Mouse (Mus musculus) stomach, embryonic 16.5 days (tissue): ENCODE measurements around the gene Pih1d1. TPM values are rescaled to one million over a fixed set of nuclear protein-coding genes. Genes with fewer than 3 reads are reported as not detected.

ENCODE experiments used
- ATAC-seq: fragments of 200-750 bp; cut with Nextera tagmentation; 2 replicates; pipeline ENCODE4 v1.8.0; 2017; ENCODE audit warnings: moderate number of reproducible peaks, moderate TSS enrichment; ENCODE audit not compliant: insufficient read depth, low FRiP score
- H3K27ac ChIP-seq: fragments of 300-500 bp; sonication (generic); 2 replicates; pipeline ENCODE4 v1.5.1; 2014; ENCODE audit warnings: low read length
- H3K27me3 ChIP-seq: fragments of 300-500 bp; sonication (generic); 2 replicates; pipeline ENCODE4 v1.6.1; 2014; ENCODE audit warnings: low read length, control low read depth, mixed read lengths; ENCODE audit not compliant: control insufficient read depth, insufficient read depth
- H3K36me3 ChIP-seq: fragments of 300-500 bp; sonication (generic); 2 replicates; pipeline ENCODE4 v1.6.1; 2014; ENCODE audit warnings: low read length; ENCODE audit not compliant: control insufficient read depth, insufficient read depth
- H3K4me1 ChIP-seq: fragments of 300-500 bp; sonication (generic); 2 replicates; pipeline ENCODE4 v1.6.1; 2014; ENCODE audit warnings: low read length, control low read depth, mixed read lengths; ENCODE audit not compliant: control insufficient read depth, insufficient read depth
- H3K4me2 ChIP-seq: fragments of 300-500 bp; sonication (generic); 2 replicates; pipeline ENCODE4 v1.6.1; 2014; ENCODE audit warnings: low read depth, low read length, mixed read lengths
- H3K4me3 ChIP-seq: fragments of 300-500 bp; sonication (generic); replicated peaks from 2 replicates; pipeline ENCODE4 v1.5.1; 2014; ENCODE audit warnings: mild to moderate bottlenecking, low read length
- H3K9ac ChIP-seq: fragments of 300-500 bp; sonication (generic); 2 replicates; pipeline ENCODE4 v1.6.1; 2014; ENCODE audit warnings: low read length
- H3K9me3 ChIP-seq: fragments of 300-500 bp; sonication (generic); replicated peaks from 2 replicates; pipeline ENCODE4 v1.6.1; 2016; ENCODE audit warnings: low read length, control low read depth; ENCODE audit not compliant: control insufficient read depth
- WGBS: fragments of 180-500 bp; shearing (Covaris S2); extraction: QIAGEN DNeasy Blood & Tissue Kit; methylation state at CpG from one replicate; pipeline ENCODE4 v1.1.7; 2014; 5-methylcytosine and 5-hydroxymethylcytosine counted together
- polyA plus RNA-seq: library from polyadenylated mRNA; unstranded; fragments of >200 nt; fragmentation: Nextera tagmentation; extraction: Ambion mirVana; gene quantifications from 2 replicates; pipeline ENCODE4 v1.2.1, GENCODE M21; 2015

Pih1d1 gene
- polyA plus RNA-seq, 1 experiment from 2014 or later: 81.9 TPM

GRCm38 (mm10) chr7:45190186-45190585, 36.1 kb downstream of the Pih1d1 start:
- no peaks in the 10 kb centered on the region for H3K9me3 ChIP-seq
- no peak overlapping the region for H3K9ac ChIP-seq
- H3K36me3 ChIP-seq: no peaks in the 10 kb centered on the region
- H3K4me3 ChIP-seq: no peak overlapping the region
- ATAC-seq: no peak
- H3K27ac ChIP-seq: no peak overlapping the region
- no peak overlapping the region for H3K4me2 ChIP-seq
- WGBS: 88% methylated on average over 6 of the region's 6 CpGs
- 0 out of 2 replicates have a peak, but pooled peaks cover 19% of the 10 kb centered on the region for H3K27me3 ChIP-seq
- no peaks in the 10 kb centered on the region; the same call in 1 of the 2 replicates for H3K4me1 ChIP-seq

DNA sequence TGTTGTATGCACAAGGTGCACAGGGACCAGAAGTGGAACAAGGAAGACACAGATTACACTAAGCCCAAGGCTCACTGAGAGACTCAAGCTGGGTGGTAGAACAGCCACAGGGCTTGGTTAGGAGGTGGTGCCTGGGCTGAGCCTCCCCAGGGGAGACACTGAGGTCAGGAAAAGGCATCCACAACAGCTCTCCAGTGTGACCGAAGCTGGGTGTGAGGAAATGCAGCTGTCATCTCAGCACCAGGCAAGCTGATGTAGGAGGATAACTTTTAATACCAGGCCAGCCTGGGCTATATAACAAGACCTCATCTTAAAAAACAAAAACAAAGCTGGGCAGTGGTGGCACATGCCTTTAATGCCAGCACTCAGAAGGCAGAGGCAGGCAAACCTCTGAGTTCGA, 37.1 kb downstream of the Pih1d1 start:
- H3K4me1 ChIP-seq: no peaks in the 10 kb centered on the region; the same call in 1 of the 2 replicates
- H3K4me3 ChIP-seq: no peak overlapping the region
- H3K36me3 ChIP-seq: no peaks in the 10 kb centered on the region
- ATAC-seq: no peak
- H3K9me3 ChIP-seq: no peaks in the 10 kb centered on the region
- 53% methylated on average over 2 of the region's 2 CpGs for WGBS
- no peak overlapping the region for H3K9ac ChIP-seq
- H3K4me2 ChIP-seq: no peak overlapping the region
- H3K27me3 ChIP-seq: peaks cover 15% of the 10 kb centered on the region; the same call in 1 of the 2 replicates
- no peak overlapping the region for H3K27ac ChIP-seq

DNA sequence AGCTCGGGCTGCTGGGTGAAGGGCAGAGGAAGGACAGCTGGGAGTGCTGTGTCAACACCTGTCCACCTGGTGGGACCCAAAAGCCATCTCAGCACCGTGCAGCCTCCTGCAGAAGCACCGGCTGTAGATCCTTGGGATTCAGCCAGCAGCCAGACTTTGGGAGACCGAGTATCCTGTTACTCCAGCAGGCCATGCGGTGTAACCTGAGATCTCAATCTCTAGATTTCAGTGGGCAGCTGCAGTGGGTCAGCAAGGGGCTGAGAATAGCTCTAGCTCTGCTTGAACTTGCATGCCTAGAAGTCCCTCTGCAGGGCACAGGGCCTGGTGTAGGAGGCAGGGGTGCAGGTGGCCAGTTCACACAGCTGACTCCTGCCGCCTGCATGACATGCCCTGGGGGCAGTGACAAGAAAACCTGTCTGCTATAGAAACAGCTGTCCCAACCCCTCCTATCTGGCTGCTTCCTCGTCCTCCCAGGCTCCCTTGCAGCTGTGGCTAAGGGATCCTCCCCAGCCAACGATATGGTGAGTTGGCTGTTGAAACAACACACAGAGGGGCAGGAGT, 37.8 kb downstream of the Pih1d1 start:
- H3K27ac ChIP-seq: no peak overlapping the region
- H3K9me3 ChIP-seq: no peaks in the 10 kb centered on the region
- peak overlapping the region; percentile 27; the same call in 1 of the 2 replicates for H3K9ac ChIP-seq
- ATAC-seq: peak; percentile 34; the same call in 1 of the 2 replicates
- no peak overlapping the region for H3K4me2 ChIP-seq
- no peaks in the 10 kb centered on the region for H3K36me3 ChIP-seq
- H3K27me3 ChIP-seq: peaks cover 9% of the 10 kb centered on the region; the same call in 1 of the 2 replicates
- no peak overlapping the region for H3K4me3 ChIP-seq
- WGBS: 10% methylated on average over 8 of the region's 8 CpGs
- H3K4me1 ChIP-seq: no peaks in the 10 kb centered on the region; the same call in 1 of the 2 replicates

DNA sequence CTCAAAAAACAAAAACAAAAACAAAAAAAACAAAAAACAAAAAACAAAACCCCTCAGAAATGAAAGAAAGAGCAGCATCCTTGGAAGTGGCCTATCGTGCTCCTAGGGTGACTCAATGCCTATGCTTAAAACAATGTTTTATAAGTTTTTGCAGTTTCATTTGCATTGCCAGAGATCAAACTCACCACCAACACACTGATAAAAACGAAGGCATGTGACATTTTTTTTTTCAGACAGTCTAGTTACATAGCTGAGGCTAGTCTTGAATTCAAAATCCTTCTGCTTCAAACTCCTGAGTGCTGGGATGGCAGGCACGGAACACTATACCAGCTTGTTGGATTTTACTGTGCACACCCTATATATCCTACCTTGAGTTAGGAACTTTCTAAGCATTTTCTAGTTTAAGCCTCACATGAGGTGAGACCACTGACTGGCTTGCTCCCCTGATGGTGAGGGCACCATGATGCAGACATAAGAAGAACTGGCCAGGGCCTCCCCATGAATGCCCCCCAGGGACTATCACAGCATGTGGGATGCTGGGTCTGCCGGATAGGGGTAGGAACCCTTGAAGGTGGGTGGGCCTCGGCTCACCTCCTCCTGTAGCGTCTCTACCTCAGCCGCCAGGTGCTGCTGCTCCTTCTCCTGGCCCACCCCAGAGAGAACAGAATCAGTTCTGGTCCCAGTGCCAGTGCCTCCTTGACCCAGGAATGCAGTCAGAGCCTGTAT, 38.6 kb downstream of the Pih1d1 start:
- Histone ChIP-seq H3K9me3 (no peaks in the 10 kb centered on the region), H3K4me1 (no peaks in the 10 kb centered on the region; the same call in 1 of the 2 replicates), H3K27me3 (peaks cover 9% of the 10 kb centered on the region; the same call in 1 of the 2 replicates), H3K4me3 (no peak overlapping the region), H3K27ac (no peak overlapping the region), H3K4me2 (no peak overlapping the region), H3K36me3 (no peaks in the 10 kb centered on the region), H3K9ac (no peak overlapping the region)
- ATAC-seq: no peak
- 91% methylated on average over 7 of the region's 7 CpGs for WGBS

DNA sequence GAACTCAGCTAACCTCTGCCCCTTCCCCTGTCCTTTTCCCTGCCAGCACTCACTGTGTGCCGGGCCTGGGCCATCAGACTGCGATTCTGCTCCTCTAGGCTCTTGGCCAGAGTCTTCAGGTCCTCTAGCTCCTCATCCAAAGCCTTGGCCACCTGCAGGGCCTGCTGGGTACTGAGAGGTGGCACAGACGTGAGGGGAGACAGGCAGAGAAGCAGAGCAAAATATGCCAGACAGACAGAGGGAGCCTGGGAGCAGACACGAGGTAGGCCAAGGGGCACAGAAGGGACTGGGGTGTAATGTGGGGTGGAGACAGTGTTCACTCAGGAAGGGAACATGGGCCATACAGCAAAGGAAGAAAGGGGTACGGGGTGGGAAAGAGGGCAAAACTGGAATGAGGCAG, 39.3 kb downstream of the Pih1d1 start:
- 65% methylated on average over 5 of the region's 5 CpGs for WGBS

GRCm38 (mm10) chr7:45193871-45194785, 40.0 kb downstream of the Pih1d1 start:
- 74% methylated on average over 17 of the region's 17 CpGs for WGBS
- Histone ChIP-seq H3K4me3 (no peak overlapping the region), H3K4me1 (no peaks in the 10 kb centered on the region; the same call in 1 of the 2 replicates), H3K9ac (no peak overlapping the region), H3K9me3 (no peaks in the 10 kb centered on the region), H3K27me3 (peaks cover 6% of the 10 kb centered on the region; the same call in 1 of the 2 replicates), H3K27ac (no peak overlapping the region), H3K4me2 (no peak overlapping the region), H3K36me3 (no peaks in the 10 kb centered on the region)
- ATAC-seq: no peak; the same call in 1 of the 2 replicates

More for the DNA sequence above, 39.3 kb downstream of the Pih1d1 start:
- H3K4me3 ChIP-seq: no peak overlapping the region
- no peak overlapping the region for H3K4me2 ChIP-seq
- no peak overlapping the region for H3K27ac ChIP-seq
- H3K36me3 ChIP-seq: no peaks in the 10 kb centered on the region
- no peak for ATAC-seq
- peaks cover 9% of the 10 kb centered on the region; the same call in 1 of the 2 replicates for H3K27me3 ChIP-seq
- no peaks in the 10 kb centered on the region; the same call in 1 of the 2 replicates for H3K4me1 ChIP-seq
- no peaks in the 10 kb centered on the region for H3K9me3 ChIP-seq
- H3K9ac ChIP-seq: no peak overlapping the region

GRCm38 (mm10) chr7:45195341-45196175, 41.5 kb downstream of the Pih1d1 start:
- Histone ChIP-seq H3K27me3 (no peaks in the 10 kb centered on the region; the same call in 1 of the 2 replicates), H3K4me1 (no peaks in the 10 kb centered on the region; the same call in 1 of the 2 replicates), H3K9ac (no peak overlapping the region), H3K9me3 (no peaks in the 10 kb centered on the region), H3K36me3 (no peaks in the 10 kb centered on the region), H3K4me3 (no peak overlapping the region), H3K27ac (no peak overlapping the region), H3K4me2 (no peak overlapping the region)
- no peak for ATAC-seq
- 61% methylated on average over 13 of the region's 13 CpGs for WGBS

DNA sequence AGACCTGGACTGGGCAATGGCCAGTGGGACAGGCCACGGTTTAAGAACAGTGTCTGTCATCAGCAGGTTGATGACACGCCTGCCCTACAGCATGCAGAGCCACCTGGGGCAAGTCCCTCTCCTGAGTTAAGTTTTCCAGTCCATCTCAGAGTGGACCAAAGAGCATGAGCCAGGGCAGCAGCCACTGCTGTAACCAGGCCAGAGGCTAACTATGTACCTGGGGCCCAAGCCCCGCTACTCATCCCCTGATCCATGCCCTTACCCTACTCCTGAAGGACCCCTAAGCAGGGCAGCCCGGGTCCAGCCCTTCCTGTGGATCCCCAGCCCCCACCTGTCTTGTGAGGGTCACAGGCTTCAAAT, 42.1 kb downstream of the Pih1d1 start:
- H3K4me1 ChIP-seq: no peaks in the 10 kb centered on the region; the same call in 1 of the 2 replicates
- no peaks in the 10 kb centered on the region; the same call in 1 of the 2 replicates for H3K27me3 ChIP-seq
- no peak overlapping the region for H3K9ac ChIP-seq
- H3K9me3 ChIP-seq: no peaks in the 10 kb centered on the region
- no peak overlapping the region for H3K4me3 ChIP-seq
- H3K27ac ChIP-seq: no peak overlapping the region
- no peak for ATAC-seq
- H3K36me3 ChIP-seq: no peaks in the 10 kb centered on the region
- WGBS: 83% methylated on average over 4 of the region's 4 CpGs
- H3K4me2 ChIP-seq: no peak overlapping the region
